Mouse (Mus musculus) bone marrow macrophage, adult 2 months (primary cell): ENCODE measurements around the gene Stradb.

Experiments
- CTCF ChIP-seq: IDR thresholded peaks from 2 replicates; pipeline ENCODE4 v1.5.1; 2012; ENCODE audit warnings: low read depth, mild to moderate bottlenecking, low read length, moderate library complexity
- POLR2A ChIP-seq: IDR thresholded peaks from 2 replicates; pipeline ENCODE4 v1.6.1; 2012; ENCODE audit warnings: mild to moderate bottlenecking, low read depth, low read length, borderline replicate concordance

- no peak for TF ChIP-seq CTCF
- no peak for TF ChIP-seq POLR2A
Observed at GRCm38 (mm10) chr1:58995313-58995712, 22.0 kb downstream of the Stradb start.
